Mouse (Mus musculus) cortical plate, adult 2 months (tissue): ENCODE measurements around the gene Shank2.

ENCODE experiments used
- CTCF ChIP-seq: fragments of 200-500 bp; IDR thresholded peaks from 2 replicates; pipeline ENCODE4 v1.5.1; 2011; ENCODE audit warnings: mild to moderate bottlenecking, control low read depth, low read length; ENCODE audit not compliant: insufficient read depth; ENCODE audit errors: extremely low read depth
- POLR2A ChIP-seq: fragments of 200-500 bp; IDR thresholded peaks from 2 replicates; pipeline ENCODE4 v1.6.1; 2011; ENCODE audit warnings: mild to moderate bottlenecking, low read length, control low read depth; ENCODE audit not compliant: insufficient read depth; ENCODE audit errors: extremely low read depth

GRCm38 (mm10) chr7:144284241-144285065 lies 282.7 kb downstream of the Shank2 start:
- TF ChIP-seq POLR2A (0 out of 2 replicates have a peak, but pooled peaks have one; percentile 39), CTCF (no peak)
